Mouse (Mus musculus) stomach, embryonic 15.5 days (tissue): ENCODE measurements around the gene Hdac10. TPM values are rescaled to one million over a fixed set of nuclear protein-coding genes. Genes with fewer than 3 reads are reported as not detected.
A peak's percentile ranks its signal among the peaks of the same experiment; 100 is the strongest.

ENCODE experiments used
- ATAC-seq: fragments of 200-750 bp; cut with Nextera tagmentation; 2 replicates; pipeline ENCODE4 v1.8.0; 2017; ENCODE audit warnings: low read depth, moderate number of reproducible peaks, moderate TSS enrichment; ENCODE audit not compliant: insufficient read depth, low FRiP score
- H3K27ac ChIP-seq: fragments of 300-500 bp; sonication (generic); 2 replicates; pipeline ENCODE4 v1.5.1; 2015; ENCODE audit warnings: mild to moderate bottlenecking, inconsistent platforms
- H3K27me3 ChIP-seq: fragments of 300-500 bp; sonication (generic); replicated peaks from 2 replicates; pipeline ENCODE4 v1.6.1; 2015; ENCODE audit warnings: inconsistent platforms
- H3K36me3 ChIP-seq: fragments of 300-500 bp; sonication (generic); 2 replicates; pipeline ENCODE4 v1.6.1; 2015; ENCODE audit warnings: inconsistent platforms
- H3K4me1 ChIP-seq: fragments of 300-500 bp; sonication (generic); 2 replicates; pipeline ENCODE4 v1.6.1; 2015; ENCODE audit warnings: inconsistent platforms
- H3K4me2 ChIP-seq: fragments of 300-500 bp; sonication (generic); 2 replicates; pipeline ENCODE4 v1.6.1; 2015; ENCODE audit warnings: mild to moderate bottlenecking, inconsistent platforms
- H3K4me3 ChIP-seq: fragments of 300-500 bp; sonication (generic); replicated peaks from 2 replicates; pipeline ENCODE4 v1.5.1; 2015; ENCODE audit warnings: inconsistent platforms
- H3K9ac ChIP-seq: fragments of 300-500 bp; sonication (generic); 2 replicates; pipeline ENCODE4 v1.6.1; 2015; ENCODE audit warnings: inconsistent platforms
- H3K9me3 ChIP-seq: fragments of 300-500 bp; sonication (generic); 2 replicates; pipeline ENCODE4 v1.6.1; 2016; ENCODE audit warnings: inconsistent platforms
- WGBS: fragments of 180-500 bp; shearing (Covaris S2); methylation state at CpG from one replicate; pipeline ENCODE4 v1.1.7; 2015; 5-methylcytosine and 5-hydroxymethylcytosine counted together
- polyA plus RNA-seq: library from polyadenylated mRNA; unstranded; fragments of >200 nt; fragmentation: Nextera tagmentation; extraction: Ambion mirVana; gene quantifications from 2 replicates; pipeline ENCODE4 v1.2.1, GENCODE M21; 2015

Hdac10 gene
- polyA plus RNA-seq, 1 experiment from 2014 or later: 20.9 TPM

DNA sequence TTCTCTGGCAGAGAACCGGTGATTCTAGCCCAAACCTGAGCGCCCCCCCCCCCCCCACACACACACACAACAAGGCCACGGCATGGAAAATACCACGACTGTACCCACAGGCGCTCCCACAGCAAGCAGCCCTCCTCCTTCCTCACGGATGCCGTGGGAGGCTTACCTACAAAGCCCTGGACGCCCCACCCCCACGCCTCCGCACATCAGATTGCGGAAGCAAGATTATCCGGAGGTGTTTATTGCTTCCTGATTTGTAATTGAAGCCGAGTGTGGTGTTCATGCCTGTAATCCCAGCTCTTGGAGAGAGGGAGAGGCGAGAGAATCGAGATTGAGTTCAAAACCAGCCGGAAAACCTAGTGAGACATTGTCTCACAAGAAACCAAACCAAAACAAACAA lies 18.5 kb upstream of the Hdac10 start:
- Histone ChIP-seq H3K9me3 (no peaks in the 10 kb centered on the region), H3K27ac (no peak overlapping the region), H3K9ac (no peak overlapping the region), H3K4me3 (peak overlapping the region; percentile 29), H3K4me1 (peaks cover 29% of the 10 kb centered on the region), H3K36me3 (no peaks in the 10 kb centered on the region), H3K27me3 (peaks cover 63% of the 10 kb centered on the region), H3K4me2 (peak overlapping the region; percentile 50)
- 9% methylated on average over 15 of the region's 16 CpGs for WGBS
- no peak for ATAC-seq

DNA sequence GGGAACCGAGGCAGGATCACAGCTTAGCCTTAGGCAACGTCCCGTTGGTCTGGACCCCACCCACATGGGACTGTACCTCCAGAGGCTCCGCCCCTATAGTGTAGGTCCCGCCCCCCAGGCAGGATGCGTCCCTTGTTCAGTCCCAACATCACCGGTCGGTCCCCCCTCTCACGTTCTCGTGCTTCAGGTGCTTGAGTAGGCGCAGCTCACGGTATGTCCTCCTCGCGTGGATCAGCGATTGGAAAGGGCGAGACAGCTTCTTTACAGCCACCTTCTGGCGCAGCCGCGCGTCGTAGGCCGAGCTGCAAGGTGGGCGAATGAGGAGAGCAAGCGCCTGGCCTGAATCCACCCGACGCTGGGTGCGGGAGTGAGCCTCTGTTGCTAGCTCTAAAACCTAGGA lies 18.0 kb upstream of the Hdac10 start:
- Histone ChIP-seq H3K27me3 (peaks cover 65% of the 10 kb centered on the region), H3K9ac (no peak overlapping the region)
- WGBS: under 1% methylated on average over 27 of the region's 27 CpGs

DNA sequence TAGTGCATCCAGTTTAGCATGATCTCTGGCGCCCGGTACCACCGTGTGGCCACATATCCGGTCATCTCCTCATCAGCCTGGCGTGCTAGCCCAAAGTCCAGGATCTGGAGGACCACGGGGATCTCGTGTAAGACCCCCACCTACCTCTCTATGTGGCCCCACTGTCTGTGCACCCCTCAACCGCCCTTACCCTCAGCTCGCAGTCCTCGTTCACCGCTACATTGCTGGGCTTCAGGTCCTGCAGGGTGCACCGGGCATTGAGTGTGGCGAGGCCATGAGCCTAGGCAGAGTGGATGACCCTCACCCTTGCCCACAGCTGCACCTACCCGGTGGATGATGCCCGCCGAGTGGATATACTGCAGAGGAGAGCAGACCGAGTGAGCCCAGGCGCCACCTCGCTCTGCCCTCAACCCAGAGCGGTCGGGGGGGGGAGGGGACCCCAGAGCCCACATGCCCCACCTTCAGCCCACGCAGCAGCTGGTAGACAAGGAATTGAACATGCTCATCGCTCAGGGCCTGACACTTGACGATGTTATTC lies 17.4 kb upstream of the Hdac10 start:
- Histone ChIP-seq H3K27ac (no peak overlapping the region), H3K4me1 (peaks cover 32% of the 10 kb centered on the region), H3K36me3 (no peaks in the 10 kb centered on the region), H3K27me3 (peaks cover 72% of the 10 kb centered on the region), H3K9me3 (no peaks in the 10 kb centered on the region), H3K9ac (no peak overlapping the region), H3K4me2 (0 out of 2 replicates have a peak overlapping the region, but pooled peaks have one; percentile 50), H3K4me3 (no peak overlapping the region)
- no peak for ATAC-seq
- 65% methylated on average over 24 of the region's 24 CpGs for WGBS

More for the DNA sequence above, 18.0 kb upstream of the Hdac10 start:
- Histone ChIP-seq H3K27ac (no peak overlapping the region), H3K4me2 (peak overlapping the region; percentile 50), H3K4me1 (peaks cover 29% of the 10 kb centered on the region), H3K9me3 (no peaks in the 10 kb centered on the region), H3K36me3 (no peaks in the 10 kb centered on the region), H3K4me3 (peak overlapping the region; percentile 29)
- ATAC-seq: peak; percentile 41; the same call in 1 of the 2 replicates

DNA sequence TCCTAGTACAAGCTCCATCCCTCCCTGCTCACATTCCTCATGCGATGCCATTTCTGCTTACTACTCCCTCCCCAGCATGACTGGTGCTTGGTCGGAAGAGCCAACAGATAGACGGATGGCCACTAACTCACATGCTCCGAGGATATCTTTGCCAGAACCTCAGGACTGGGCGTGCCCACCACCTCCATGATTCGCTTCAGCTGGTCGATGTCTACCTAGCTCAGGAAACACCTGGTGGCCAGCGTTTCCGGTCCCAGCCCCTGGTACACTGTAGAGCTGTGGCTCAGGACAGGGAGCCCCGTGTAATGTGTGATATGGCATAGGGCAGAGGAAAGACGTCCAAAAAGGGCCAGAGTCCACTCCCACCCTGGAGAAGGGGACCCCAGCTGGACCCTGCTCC lies 16.5 kb upstream of the Hdac10 start:
- peaks cover 36% of the 10 kb centered on the region for H3K4me1 ChIP-seq
- 86% methylated on average over 11 of the region's 11 CpGs for WGBS
- peaks cover 80% of the 10 kb centered on the region for H3K27me3 ChIP-seq

DNA sequence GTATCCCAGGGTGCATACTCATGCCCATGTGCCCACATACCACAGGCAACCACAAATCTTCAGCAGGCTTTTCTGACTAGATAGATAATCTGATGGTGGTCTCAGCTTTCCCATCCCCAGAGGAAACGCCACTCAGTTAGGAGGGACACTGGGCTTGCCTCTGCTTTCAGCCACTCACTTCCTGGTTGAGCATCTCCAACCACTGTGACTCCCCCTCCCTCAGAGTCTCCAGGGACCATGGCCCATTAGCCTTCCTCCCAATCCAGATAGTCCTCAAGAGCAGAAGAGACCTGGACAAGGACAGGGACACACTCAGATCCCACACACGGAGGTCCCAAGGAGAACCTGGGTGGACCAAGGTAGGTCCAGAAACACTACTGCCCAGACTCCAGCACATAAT lies 14.6 kb upstream of the Hdac10 start:
- H3K9ac ChIP-seq: no peak overlapping the region
- no peak overlapping the region for H3K4me3 ChIP-seq
- 73% methylated on average over 2 of the region's 2 CpGs for WGBS
- H3K27ac ChIP-seq: no peak overlapping the region
- no peaks in the 10 kb centered on the region for H3K9me3 ChIP-seq
- ATAC-seq: no peak
- no peak overlapping the region for H3K4me2 ChIP-seq
- H3K36me3 ChIP-seq: no peaks in the 10 kb centered on the region
- peaks cover 81% of the 10 kb centered on the region for H3K27me3 ChIP-seq
- H3K4me1 ChIP-seq: peaks cover 27% of the 10 kb centered on the region

More for the DNA sequence above, 16.5 kb upstream of the Hdac10 start:
- no peak overlapping the region for H3K4me3 ChIP-seq
- no peak for ATAC-seq
- no peaks in the 10 kb centered on the region for H3K36me3 ChIP-seq
- no peak overlapping the region for H3K27ac ChIP-seq
- H3K9me3 ChIP-seq: no peaks in the 10 kb centered on the region
- H3K4me2 ChIP-seq: no peak overlapping the region
- no peak overlapping the region for H3K9ac ChIP-seq

DNA sequence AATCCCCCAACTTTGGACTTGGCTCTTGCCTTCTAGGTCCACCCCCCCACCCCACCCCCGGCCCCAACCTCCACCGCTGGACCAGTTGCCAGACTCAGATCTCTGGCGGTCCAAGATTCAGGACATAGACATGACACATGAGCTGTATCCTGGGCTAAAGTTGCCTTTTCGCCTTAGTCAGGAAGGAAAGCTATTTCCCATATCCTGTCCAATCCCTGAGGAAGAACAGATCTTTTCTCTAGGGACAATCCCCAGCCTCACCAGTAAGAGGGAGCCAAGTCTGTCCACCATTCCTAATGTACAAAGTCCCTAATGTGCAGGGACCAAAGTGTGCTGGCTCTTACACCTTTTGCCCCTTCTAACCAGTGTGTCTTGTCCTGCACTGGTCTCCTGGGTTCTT lies 13.4 kb upstream of the Hdac10 start:
- ATAC-seq: no peak
- WGBS: 48% methylated on average over 4 of the region's 4 CpGs
- H3K36me3 ChIP-seq: no peaks in the 10 kb centered on the region
- no peak overlapping the region for H3K4me3 ChIP-seq
- H3K4me1 ChIP-seq: peaks cover 21% of the 10 kb centered on the region
- H3K9ac ChIP-seq: no peak overlapping the region
- no peaks in the 10 kb centered on the region for H3K9me3 ChIP-seq
- no peak overlapping the region for H3K4me2 ChIP-seq
- H3K27me3 ChIP-seq: peaks cover 71% of the 10 kb centered on the region
- no peak overlapping the region for H3K27ac ChIP-seq

DNA sequence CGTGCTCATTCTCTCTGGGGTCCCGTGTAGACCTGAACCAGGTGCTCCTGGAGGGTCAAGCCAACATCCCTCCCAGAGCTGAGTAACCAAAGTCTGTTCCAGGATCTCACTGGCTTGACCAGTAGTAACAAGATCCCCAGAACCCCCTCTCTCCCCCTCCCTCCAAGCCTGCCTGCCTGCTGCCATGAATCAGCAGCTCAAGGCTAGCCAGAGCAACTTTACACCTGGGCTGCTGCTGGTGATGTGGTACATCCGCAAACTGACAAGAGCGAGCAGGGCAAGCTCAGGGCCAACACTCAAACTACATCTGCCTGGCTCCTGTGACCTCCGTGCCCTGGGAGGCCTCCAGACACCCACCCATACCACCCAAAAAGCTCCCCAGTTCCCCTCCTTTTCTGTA lies 12.9 kb upstream of the Hdac10 start:
- Histone ChIP-seq H3K4me3 (no peak overlapping the region), H3K9ac (no peak overlapping the region), H3K27me3 (peaks cover 67% of the 10 kb centered on the region), H3K27ac (no peak overlapping the region), H3K4me1 (peaks cover 17% of the 10 kb centered on the region), H3K36me3 (no peaks in the 10 kb centered on the region), H3K9me3 (no peaks in the 10 kb centered on the region), H3K4me2 (no peak overlapping the region)
- ATAC-seq: no peak
- 19% methylated on average over 5 of the region's 5 CpGs for WGBS

DNA sequence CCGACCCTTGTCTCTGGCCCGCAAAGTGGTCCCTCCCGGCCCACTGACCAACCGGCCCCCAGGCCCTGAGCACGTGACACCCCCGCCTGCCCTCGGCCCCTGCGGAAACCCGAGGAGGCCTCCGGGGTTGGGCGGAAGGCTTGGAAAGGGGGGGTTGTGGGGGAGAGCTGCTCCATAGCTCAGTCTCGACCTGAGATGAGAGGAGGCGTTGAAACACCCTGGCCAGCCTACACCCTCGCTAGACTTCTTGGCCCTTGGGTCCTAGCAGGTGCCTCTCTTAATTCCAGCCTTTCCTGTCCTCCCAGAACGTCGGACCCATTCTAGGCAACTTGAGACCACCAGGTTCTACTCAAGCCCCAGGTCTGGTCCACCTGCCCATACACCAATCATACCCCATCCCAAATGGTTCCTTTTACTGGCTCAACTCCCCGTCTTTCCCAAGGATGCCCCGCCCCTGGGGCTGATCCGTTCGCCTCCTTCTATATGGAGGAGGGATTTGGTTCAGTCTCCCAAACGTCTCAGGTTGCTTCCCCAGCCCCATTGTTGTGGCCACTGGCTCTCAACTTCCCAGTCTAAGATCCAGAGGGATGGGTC lies 12.3 kb upstream of the Hdac10 start, which contains the start of gene Mapk12:
Gene Mapk12 (minus strand): TSS at position 45 of the 594 bp plus-strand sequence.
- peaks cover 60% of the 10 kb centered on the region for H3K27me3 ChIP-seq
- H3K27ac ChIP-seq: no peak within 1 kb of the TSS
- H3K9me3 ChIP-seq: no peaks in the 10 kb centered on the region

DNA sequence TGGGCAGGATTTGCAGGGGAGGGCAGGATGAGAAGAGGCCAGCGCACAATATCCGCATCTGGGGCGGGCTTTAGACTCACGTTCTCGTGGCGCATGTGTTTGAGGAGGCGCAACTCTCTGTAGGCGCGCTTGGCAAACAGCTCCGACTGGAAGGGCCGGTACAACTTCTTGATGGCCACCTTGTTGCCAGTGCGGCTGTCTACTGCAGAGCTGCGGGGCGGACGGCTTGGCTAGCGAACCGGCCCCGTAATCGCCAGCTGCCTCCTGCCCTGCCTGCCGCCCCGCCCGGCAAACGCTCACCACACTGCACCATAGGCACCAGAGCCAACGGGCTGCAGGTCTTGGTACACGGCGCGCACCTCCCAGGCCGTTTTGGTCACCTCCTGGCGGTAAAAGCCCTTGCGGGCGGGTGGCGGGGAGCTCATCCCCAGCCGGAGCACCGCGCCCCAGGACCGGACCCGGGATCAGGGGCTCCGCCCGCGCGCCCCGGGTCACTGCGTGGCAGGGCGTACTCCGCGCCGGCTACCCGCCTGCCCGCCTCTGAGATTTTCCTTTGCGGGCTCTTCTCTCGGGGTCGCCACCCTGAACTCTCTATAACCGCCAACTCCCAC lies 11.7 kb upstream of the Hdac10 start:
- Histone ChIP-seq H3K4me3 (peak overlapping the region; percentile 51), H3K4me2 (peak overlapping the region; percentile 91), H3K36me3 (no peaks in the 10 kb centered on the region), H3K27ac (no peak overlapping the region), H3K4me1 (peaks cover 14% of the 10 kb centered on the region), H3K27me3 (peaks cover 54% of the 10 kb centered on the region), H3K9me3 (no peaks in the 10 kb centered on the region), H3K9ac (no peak overlapping the region; the same call in 1 of the 2 replicates)
- WGBS: under 1% methylated on average over 44 of the region's 53 CpGs
- ATAC-seq: peak; percentile 15; the same call in 1 of the 2 replicates

More for the DNA sequence above, 12.3 kb upstream of the Hdac10 start, which contains the start of gene Mapk12:
- Histone ChIP-seq H3K36me3 (no peaks in the 10 kb centered on the region), H3K4me3 (peak within 1 kb of the TSS; percentile 51), H3K4me2 (peak within 1 kb of the TSS; percentile 91), H3K4me1 (peaks cover 14% of the 10 kb centered on the region), H3K9ac (no peak within 1 kb of the TSS; the same call in 1 of the 2 replicates)
- WGBS: under 1% methylated on average over 21 of the region's 21 CpGs
- ATAC-seq: peak; percentile 48; the same call in 1 of the 2 replicates

DNA sequence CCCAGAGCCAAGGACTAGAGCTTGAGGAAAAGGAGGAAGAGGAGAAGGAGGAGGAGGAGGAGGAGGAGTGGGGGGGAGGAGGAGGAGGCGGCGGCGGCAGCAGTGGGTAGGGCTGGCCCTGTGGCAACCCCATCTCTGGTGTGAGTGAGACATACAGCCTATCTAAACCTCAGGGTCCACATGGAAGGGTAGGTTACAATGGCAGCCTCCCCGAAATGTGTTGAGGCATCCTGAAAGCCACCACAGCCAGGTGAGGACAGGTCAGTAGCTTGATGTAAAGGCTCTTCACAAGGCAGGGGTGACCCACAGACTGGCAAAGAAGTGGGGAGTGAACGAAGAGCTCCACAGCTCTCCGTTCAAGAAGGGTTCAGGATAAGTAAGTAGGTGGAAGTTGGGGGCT lies 10.0 kb upstream of the Hdac10 start:
- H3K27me3 ChIP-seq: peaks cover 43% of the 10 kb centered on the region

DNA sequence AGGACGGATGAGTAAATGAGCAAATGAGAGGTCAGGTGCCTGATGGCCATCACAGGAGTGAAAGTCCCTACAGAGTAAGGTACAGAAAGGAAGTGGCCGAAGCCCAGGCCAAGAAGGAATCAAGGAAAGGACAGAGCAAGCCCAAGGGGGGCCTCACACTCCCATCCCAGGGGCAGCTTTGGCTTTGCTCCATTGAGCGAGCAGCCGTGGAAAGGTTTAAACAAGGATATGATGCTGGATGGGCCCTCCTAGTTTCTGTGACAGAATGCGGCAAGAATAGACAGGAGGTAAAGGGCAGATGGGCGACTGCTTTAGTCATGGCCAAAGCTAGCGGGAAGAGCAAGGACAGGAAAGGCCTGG lies 9.5 kb upstream of the Hdac10 start:
- ATAC-seq: no peak
- no peak overlapping the region for H3K4me2 ChIP-seq
- H3K4me3 ChIP-seq: no peak overlapping the region
- 80% methylated on average over 7 of the region's 7 CpGs for WGBS
- H3K27ac ChIP-seq: no peak overlapping the region
- no peaks in the 10 kb centered on the region for H3K36me3 ChIP-seq
- H3K9me3 ChIP-seq: no peaks in the 10 kb centered on the region
- peaks cover 14% of the 10 kb centered on the region for H3K4me1 ChIP-seq
- peaks cover 43% of the 10 kb centered on the region for H3K27me3 ChIP-seq
- H3K9ac ChIP-seq: no peak overlapping the region

More for the DNA sequence above, 10.0 kb upstream of the Hdac10 start:
- Histone ChIP-seq H3K4me3 (no peak overlapping the region), H3K4me2 (no peak overlapping the region), H3K27ac (no peak overlapping the region), H3K4me1 (peaks cover 14% of the 10 kb centered on the region), H3K36me3 (no peaks in the 10 kb centered on the region), H3K9ac (no peak overlapping the region), H3K9me3 (no peaks in the 10 kb centered on the region)
- no peak for ATAC-seq
- 89% methylated on average over 6 of the region's 6 CpGs for WGBS

DNA sequence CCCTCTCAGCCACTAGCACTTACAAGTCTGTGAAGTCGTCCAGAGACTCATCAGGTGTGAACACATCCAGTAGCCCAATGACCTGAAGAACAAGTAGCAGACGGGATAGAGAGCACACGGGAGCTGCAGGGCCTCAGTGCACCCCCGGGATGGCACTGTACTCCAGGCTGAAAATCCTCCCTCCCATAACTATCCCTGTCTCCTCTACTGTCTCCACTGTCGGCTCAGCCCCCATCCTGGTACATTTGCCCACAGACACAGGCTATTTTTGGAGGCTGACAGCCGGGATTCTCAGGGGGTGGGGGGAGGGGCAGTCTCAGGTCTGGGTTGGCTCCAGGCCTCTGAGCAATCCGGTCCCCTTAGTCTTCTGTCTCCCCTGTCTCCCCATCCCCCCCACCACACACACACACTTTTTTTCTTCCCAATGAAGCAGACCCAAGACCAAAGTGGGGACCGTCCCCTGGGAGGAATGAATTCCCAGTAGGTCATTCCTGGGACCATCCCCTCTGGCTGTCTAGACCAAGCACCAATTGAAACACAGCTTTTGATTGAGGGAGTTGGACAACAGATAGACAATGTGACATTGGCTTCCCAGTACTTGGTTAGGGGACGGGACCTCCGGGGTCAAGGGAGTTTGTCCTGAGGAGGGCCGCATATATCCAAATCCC lies 9.0 kb upstream of the Hdac10 start:
- peaks cover 14% of the 10 kb centered on the region for H3K4me1 ChIP-seq
- no peak overlapping the region for H3K4me3 ChIP-seq
- H3K4me2 ChIP-seq: no peak overlapping the region
- H3K36me3 ChIP-seq: no peaks in the 10 kb centered on the region
- ATAC-seq: no peak
- no peak overlapping the region for H3K27ac ChIP-seq
- H3K27me3 ChIP-seq: peaks cover 40% of the 10 kb centered on the region
- no peaks in the 10 kb centered on the region for H3K9me3 ChIP-seq
- WGBS: 70% methylated on average over 11 of the region's 11 CpGs
- no peak overlapping the region for H3K9ac ChIP-seq
